In the genomic region with DNA sequence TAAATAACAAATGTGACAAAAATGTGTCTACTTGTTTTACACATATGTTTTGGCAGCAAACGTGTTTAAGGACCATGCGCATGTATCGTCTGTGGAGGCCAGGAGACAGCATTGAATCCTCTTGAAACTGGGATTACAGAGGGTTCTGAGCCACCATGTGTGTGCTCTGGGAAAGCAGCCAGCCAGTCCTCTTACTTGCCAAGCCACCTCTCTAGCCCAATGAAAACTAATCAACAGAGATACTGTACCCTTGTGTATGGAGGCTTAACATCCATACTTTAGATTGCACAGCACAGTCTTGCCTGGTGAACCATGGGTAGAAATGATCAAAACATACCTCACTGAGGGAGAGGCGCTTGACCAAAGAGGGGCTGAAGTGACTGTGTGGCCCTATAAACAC, we compare ENCODE assay signal across 14 mouse cellular contexts. TPM values are rescaled to one million over a fixed set of nuclear protein-coding genes. Genes with fewer than 3 reads are reported as not detected.
DNase-seq lines count a peak whose midpoint lies in the region; ATAC-seq and TF ChIP-seq lines count a peak whose summit lies in the region.
"Had no signal": no experiment of that assay in that cellular context is flagged by ENCODE, and none has a peak within 500 bp of the region (broad histone marks: within the 10 kb centered on the region; RNA-seq: fewer than 3 reads in every experiment).

No protein-coding gene starts in this region.

- 0 out of 2 replicates have a peak, but pooled peaks have one; percentile 40 for ATAC-seq in lung, embryonic 14.5 days (ENCODE audit: insufficient read depth)
- ATAC-seq in lung, postnatal 0 days = no peak
- ATAC-seq in forebrain, postnatal 0 days = 0 out of 2 replicates have a peak, but pooled peaks have one; percentile 12

- H3K36me3 ChIP-seq in lung, embryonic 14.5 days (ENCODE audit: insufficient read depth) = no peaks in the 10 kb centered on the region
- H3K36me3 ChIP-seq in lung, postnatal 0 days (ENCODE audit: insufficient read depth, low read length) = no peaks in the 10 kb centered on the region
- H3K36me3 ChIP-seq in forebrain, postnatal 0 days (ENCODE audit: insufficient read depth) = no peaks in the 10 kb centered on the region
- H3K36me3 ChIP-seq: embryonic facial prominence, embryonic 12.5 days; heart, embryonic 13.5 days; lung, embryonic 15.5 days had no signal

- no peak overlapping the region for H3K4me3 ChIP-seq in lung, embryonic 14.5 days (ENCODE audit: low read depth, low read length)
- no peak overlapping the region for H3K4me3 ChIP-seq in lung, postnatal 0 days (ENCODE audit: low read depth, low read length)
- no peak overlapping the region for H3K4me3 ChIP-seq in forebrain, postnatal 0 days (ENCODE audit: low read depth, low read length)
- H3K4me3 ChIP-seq: embryonic facial prominence, embryonic 12.5 days; heart, embryonic 13.5 days; lung, embryonic 15.5 days had no signal

- no peak for TF ChIP-seq CTCF in lung, embryonic 14.5 days (IDR thresholded peaks at IDR 0.05; ENCODE audit: low read depth)
- no peak for TF ChIP-seq CTCF in lung, postnatal 0 days (IDR thresholded peaks at IDR 0.05)
- TF ChIP-seq CTCF in brain, embryonic 14.5 days (IDR thresholded peaks at IDR 0.05; ENCODE audit: borderline replicate concordance, extremely low read depth, insufficient read depth, insufficient read length) = no peak
- TF ChIP-seq CTCF in forebrain, postnatal 0 days (IDR thresholded peaks at IDR 0.05; ENCODE audit: low read depth) = no peak

- DNase-seq in heart, postnatal 4 days = peak; percentile 7
- no peak for DNase-seq in heart, adult 8-10 months (ENCODE audit: low spot score)
- peak; percentile 34 for DNase-seq in lung, embryonic 14.5 days
- DNase-seq in lung, postnatal 0 days (ENCODE audit: low spot score) = no peak
- DNase-seq in brain, embryonic 14.5 days (ENCODE audit: low read depth) = peak; percentile 82
- DNase-seq in forebrain, postnatal 0 days = peak; percentile 26
- no peak for DNase-seq in liver
- DNase-seq in lung, postnatal 25 days (ENCODE audit: low spot score) = no peak
- DNase-seq: thymus, adult 18-20 months had no signal

- no peak for TF ChIP-seq POLR2A in brain, embryonic 14.5 days (IDR thresholded peaks at IDR 0.05; ENCODE audit: borderline replicate concordance, extremely low read depth, insufficient read depth, insufficient read length, poor library complexity, severe bottlenecking)

- no peaks in the 10 kb centered on the region for H3K9me3 ChIP-seq in lung, embryonic 14.5 days (ENCODE audit: low read depth, low read length)
- no peaks in the 10 kb centered on the region for H3K9me3 ChIP-seq in lung, postnatal 0 days (ENCODE audit: low read length)
- H3K9me3 ChIP-seq in forebrain, postnatal 0 days (ENCODE audit: low read length) = no peaks in the 10 kb centered on the region
- H3K9me3 ChIP-seq: embryonic facial prominence, embryonic 12.5 days; heart, embryonic 13.5 days; lung, embryonic 15.5 days had no signal

- no peak overlapping the region for H3K9ac ChIP-seq in lung, embryonic 14.5 days
- H3K9ac ChIP-seq in lung, postnatal 0 days (replicated peaks; ENCODE audit: low read depth) = no peak overlapping the region
- no peak overlapping the region for H3K9ac ChIP-seq in forebrain, postnatal 0 days
- H3K9ac ChIP-seq: embryonic facial prominence, embryonic 12.5 days; heart, embryonic 13.5 days; lung, embryonic 15.5 days had no signal

- no peak for TF ChIP-seq EP300 in lung, postnatal 0 days (IDR thresholded peaks at IDR 0.05)

- H3K27me3 ChIP-seq in lung, embryonic 14.5 days (ENCODE audit: insufficient read depth, low read length) = no peaks in the 10 kb centered on the region
- H3K27me3 ChIP-seq in lung, postnatal 0 days (replicated peaks; ENCODE audit: insufficient read depth, low read length) = no peaks in the 10 kb centered on the region
- H3K27me3 ChIP-seq in forebrain, postnatal 0 days (ENCODE audit: insufficient read depth, low read length) = no peaks in the 10 kb centered on the region
- H3K27me3 ChIP-seq: embryonic facial prominence, embryonic 12.5 days; heart, embryonic 13.5 days; lung, embryonic 15.5 days had no signal

- no peak overlapping the region for H3K4me2 ChIP-seq in lung, embryonic 14.5 days
- no peak overlapping the region for H3K4me2 ChIP-seq in lung, postnatal 0 days (replicated peaks; ENCODE audit: low read depth, low read length)
- no peak overlapping the region for H3K4me2 ChIP-seq in forebrain, postnatal 0 days (ENCODE audit: low read depth)
- H3K4me2 ChIP-seq: embryonic facial prominence, embryonic 12.5 days; heart, embryonic 13.5 days; liver, embryonic 11.5 days; lung, embryonic 15.5 days had no signal

- WGBS in lung, embryonic 14.5 days = 85% methylated on average over 4 of the region's 4 CpGs
- 83% methylated on average over 4 of the region's 4 CpGs for WGBS in lung, postnatal 0 days
- 52% methylated on average over 4 of the region's 4 CpGs for WGBS in forebrain, postnatal 0 days

- H3K27ac ChIP-seq in lung, embryonic 14.5 days (ENCODE audit: low read depth) = no peak overlapping the region
- no peak overlapping the region for H3K27ac ChIP-seq in lung, postnatal 0 days (ENCODE audit: low read length)
- H3K27ac ChIP-seq in forebrain, postnatal 0 days (ENCODE audit: low read depth, low read length) = no peak overlapping the region
- H3K27ac ChIP-seq: embryonic facial prominence, embryonic 12.5 days; heart, embryonic 13.5 days; lung, embryonic 15.5 days had no signal

- no peaks in the 10 kb centered on the region for H3K4me1 ChIP-seq in lung, embryonic 14.5 days (ENCODE audit: insufficient read depth)
- H3K4me1 ChIP-seq in lung, postnatal 0 days (ENCODE audit: insufficient read depth, low read depth, low read length) = no peaks in the 10 kb centered on the region
- H3K4me1 ChIP-seq in forebrain, postnatal 0 days (ENCODE audit: insufficient read depth) = peaks cover 9% of the 10 kb centered on the region; the same call in 1 of the 2 replicates
- H3K4me1 ChIP-seq: heart, embryonic 13.5 days; lung, embryonic 15.5 days had no signal

RNA-seq across cellular contexts. Expression of a gene that starts 46.3 kb away (rescaled TPM):
- under 1 TPM; 0.64 to 0.77 TPM for total RNA-seq in heart, postnatal 4 days (2021)
- total RNA-seq in heart, adult 8-10 months (2022) = 1 to 10 TPM; 4.1 to 6.1 (median 5.1) TPM
- 15.9 and 16.7 TPM in 2 replicates for polyA plus RNA-seq in lung, embryonic 14.5 days (2014; fragmentation: Nextera tagmentation; extraction: Ambion mirVana)
- polyA plus RNA-seq in lung, postnatal 0 days (2015; fragmentation: Nextera tagmentation; extraction: Ambion mirVana) = 21.5 and 23.2 TPM in 2 replicates
- polyA plus RNA-seq in brain, embryonic 14.5 days (2012; rRNA removed) = 1.8 and 2.0 TPM in 2 replicates
- 3.8 and 6.0 TPM in 2 replicates for total RNA-seq in forebrain, postnatal 0 days (2014; rRNA removed)
- 6.8 and 8.0 TPM in 2 replicates for polyA plus RNA-seq in forebrain, postnatal 0 days (2015; fragmentation: Nextera tagmentation; extraction: Ambion mirVana)
- total RNA-seq: hematopoietic stem cell, adult 5-6 weeks had no signal

Comparison
In these comparisons a context has a peak if more than half of its experiments do, and no peak if none do; other contexts are left out.
1. DNase-seq: peak in heart, postnatal 4 days (single experiment), lung, embryonic 14.5 days (single experiment), brain, embryonic 14.5 days (single experiment) and forebrain, postnatal 0 days (single experiment); none in heart, adult 8-10 months (single experiment), lung, postnatal 0 days (single experiment), liver (single experiment) and lung, postnatal 25 days (single experiment).